Mouse (Mus musculus) heart, adult 2 months (tissue): ENCODE measurements at regions not wholly inside any gene's neighbourhood (a gene's known extent, or its start where the extent isn't known, plus 50 kb on each side); places are given as distances from the start of the nearest gene placed in this dataset.

Source experiments
- CTCF ChIP-seq: fragments of 200-600 bp; IDR thresholded peaks from 2 replicates; pipeline ENCODE4 v1.8.1; 2022; ENCODE audit warnings: antibody characterized with exemption, mild to moderate bottlenecking, moderate library complexity
- EP300 ChIP-seq: fragments of 200-500 bp; IDR thresholded peaks from 2 replicates; pipeline ENCODE4 v1.6.1; 2011; ENCODE audit warnings: low read depth, low read length, control low read depth; ENCODE audit not compliant: insufficient read depth
- POLR2A ChIP-seq: fragments of 200-500 bp; IDR thresholded peaks from 2 replicates; pipeline ENCODE4 v1.6.1; 2011; ENCODE audit warnings: mild to moderate bottlenecking, low read depth, low read length, control low read depth; ENCODE audit not compliant: insufficient read depth

GRCm38 (mm10) chr8:128235527-128235926 is 122.9 kb upstream of the Nrp1 start:
- no peak for TF ChIP-seq CTCF
- TF ChIP-seq POLR2A = no peak
- no peak for TF ChIP-seq EP300
